Mouse (Mus musculus): ENCODE measurements at regions not wholly inside any gene's neighbourhood (a gene's known extent, or its start where the extent isn't known, plus 50 kb on each side); places are given as distances from the start of the nearest gene placed in this dataset.
A peak's percentile ranks its signal among the peaks of the same experiment; 100 is the strongest.

DNA sequence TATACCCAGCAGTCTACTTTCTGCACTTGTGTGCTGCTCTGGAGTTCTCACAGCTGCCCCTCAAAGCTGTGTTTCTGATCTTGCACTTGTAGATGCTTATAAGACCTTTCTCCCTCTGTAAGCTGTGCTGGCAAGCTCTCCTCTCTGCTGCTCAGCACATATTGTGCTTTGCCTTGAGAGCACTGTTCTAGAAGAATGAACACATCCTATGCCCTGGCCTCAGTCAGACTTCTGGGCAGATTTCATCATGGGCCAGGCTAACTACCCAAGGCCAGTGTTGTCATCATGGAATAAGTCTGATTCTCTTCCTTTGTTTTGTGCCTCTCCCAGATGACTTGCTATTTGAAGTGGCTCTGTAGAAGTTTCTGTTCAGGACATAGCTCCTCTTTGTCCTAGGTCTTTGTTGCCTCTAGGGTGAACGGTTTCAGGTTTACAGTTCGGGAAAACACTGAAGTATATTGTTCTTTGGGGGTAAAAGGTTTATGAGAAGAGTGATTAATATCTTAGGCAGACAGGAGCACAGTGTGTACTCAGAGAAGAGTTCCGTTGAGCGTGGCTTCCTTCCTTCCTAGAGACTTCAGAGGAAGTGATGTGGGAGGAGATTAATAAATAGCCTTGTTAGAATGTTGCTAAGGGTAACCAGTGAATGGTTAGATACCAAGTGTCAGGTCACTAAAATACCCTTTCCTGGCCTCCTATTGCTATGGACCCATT, 70.8 kb downstream of the Pcdh18 start:
- 58% methylated on average over 4 of the region's 4 CpGs for WGBS
- H3K4me1 ChIP-seq = no peaks in the 10 kb centered on the region
- no peaks in the 10 kb centered on the region for H3K36me3 ChIP-seq (replicated peaks)
- no peaks in the 10 kb centered on the region for H3K27me3 ChIP-seq (replicated peaks; ENCODE audit: low read depth, poor library complexity, severe bottlenecking)
- no peak overlapping the region for H3K4me3 ChIP-seq
- H3K27ac ChIP-seq (replicated peaks) = no peak overlapping the region
- no peak for DNase-seq (ENCODE audit: low spot score)
- H3K9me3 ChIP-seq = no peaks in the 10 kb centered on the region

DNA sequence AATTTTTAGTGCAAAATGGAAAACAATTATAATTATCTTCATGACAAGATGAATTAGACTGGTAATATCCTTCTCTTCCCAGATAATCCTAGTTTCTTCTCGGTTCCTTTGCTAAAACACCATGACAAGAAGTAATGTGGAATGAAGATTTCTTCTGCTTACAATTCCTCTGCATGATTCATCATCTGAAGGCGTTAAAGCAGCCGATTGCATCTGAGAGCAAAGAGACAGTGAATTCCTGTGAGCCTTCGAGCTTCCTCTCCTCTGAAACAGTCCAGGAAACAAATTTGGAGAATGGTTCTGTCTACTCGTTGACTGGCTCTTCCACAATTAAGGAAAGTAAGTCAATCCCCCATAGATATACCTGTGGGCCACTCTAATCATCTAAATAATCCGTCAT, 82.2 kb downstream of the Pcdh18 start:
- H3K4me1 ChIP-seq = no peaks in the 10 kb centered on the region
- no peak for DNase-seq (ENCODE audit: low spot score)
- WGBS = 85% methylated on average over 6 of the region's 6 CpGs
- no peaks in the 10 kb centered on the region for H3K9me3 ChIP-seq
- no peaks in the 10 kb centered on the region for H3K27me3 ChIP-seq (replicated peaks; ENCODE audit: low read depth, poor library complexity, severe bottlenecking)
- no peak overlapping the region for H3K4me3 ChIP-seq
- no peak overlapping the region for H3K27ac ChIP-seq (replicated peaks)
- no peaks in the 10 kb centered on the region for H3K36me3 ChIP-seq (replicated peaks)

DNA sequence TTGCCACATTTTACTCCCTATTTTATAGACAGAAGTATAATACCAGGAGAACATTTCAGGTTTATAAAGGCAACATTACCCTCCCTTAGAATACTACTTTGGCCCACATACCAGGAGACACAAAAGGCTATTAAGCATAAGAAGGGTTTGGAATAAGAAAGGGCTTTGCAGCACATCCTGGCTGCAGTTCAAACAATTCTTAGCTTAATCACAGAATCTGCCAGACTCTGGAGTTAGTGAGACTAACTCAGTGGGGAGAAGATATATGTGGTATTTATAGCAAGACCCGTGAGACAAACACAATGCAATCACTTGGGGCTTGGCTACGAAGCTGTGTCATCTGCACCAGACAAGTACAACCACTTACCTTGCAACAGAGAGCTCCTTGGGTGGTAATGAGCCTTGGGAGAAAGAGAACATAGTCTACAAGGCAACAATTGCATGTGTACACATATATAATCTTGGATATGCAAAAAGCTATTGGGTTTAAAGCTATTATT, 84.4 kb downstream of the Pcdh18 start:
- Histone ChIP-seq H3K36me3 (replicated peaks) (no peaks in the 10 kb centered on the region), H3K27me3 (replicated peaks; ENCODE audit: low read depth, poor library complexity, severe bottlenecking) (no peaks in the 10 kb centered on the region), H3K27ac (replicated peaks) (no peak overlapping the region), H3K4me3 (no peak overlapping the region), H3K9me3 (no peaks in the 10 kb centered on the region), H3K4me1 (no peaks in the 10 kb centered on the region)
- DNase-seq (ENCODE audit: low spot score) = no peak
- 56% methylated on average over 2 of the region's 2 CpGs for WGBS

DNA sequence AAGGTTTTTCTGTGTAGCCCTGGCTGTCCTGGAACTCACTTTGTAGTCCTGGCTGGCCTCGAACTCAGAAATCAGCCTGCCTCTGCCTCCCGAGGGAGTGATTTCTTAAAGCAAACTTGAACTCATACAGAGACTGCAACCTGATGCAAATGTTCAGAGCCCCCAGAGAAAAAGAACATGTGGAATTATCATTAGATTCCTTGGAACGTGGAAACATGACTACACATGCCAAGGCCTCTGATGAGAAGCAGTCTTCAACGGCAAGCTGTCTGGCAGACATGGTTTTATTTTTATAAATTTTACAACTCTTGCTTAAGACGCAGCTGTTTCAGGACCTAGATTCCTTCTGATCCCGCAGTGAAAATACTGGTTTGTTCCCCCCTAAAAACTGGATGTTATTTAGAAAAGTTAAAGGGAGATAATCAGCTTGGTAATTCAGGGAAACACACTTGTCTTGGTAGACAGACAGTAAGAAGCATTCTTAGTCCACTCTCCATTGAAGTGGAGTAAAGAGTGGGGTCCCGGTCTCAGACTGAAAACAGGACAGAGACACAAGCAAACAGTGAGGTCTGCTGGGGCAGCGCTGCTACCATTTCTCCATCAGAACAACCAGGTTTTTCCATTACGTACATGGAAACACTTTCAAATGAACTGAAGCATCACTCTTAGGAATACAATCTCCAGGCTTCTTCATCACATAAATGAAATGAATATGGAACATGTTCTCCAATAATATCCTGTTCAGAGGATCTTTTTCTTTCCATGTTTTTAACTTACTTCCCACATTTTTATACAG, 89.4 kb downstream of the Pcdh18 start:
- Histone ChIP-seq H3K27ac (replicated peaks) (no peak overlapping the region), H3K27me3 (replicated peaks; ENCODE audit: low read depth, poor library complexity, severe bottlenecking) (no peaks in the 10 kb centered on the region), H3K9me3 (no peaks in the 10 kb centered on the region), H3K4me1 (no peaks in the 10 kb centered on the region), H3K4me3 (no peak overlapping the region), H3K36me3 (replicated peaks) (no peaks in the 10 kb centered on the region)
- no peak for DNase-seq (ENCODE audit: low spot score)
- WGBS = 86% methylated on average over 9 of the region's 9 CpGs

DNA sequence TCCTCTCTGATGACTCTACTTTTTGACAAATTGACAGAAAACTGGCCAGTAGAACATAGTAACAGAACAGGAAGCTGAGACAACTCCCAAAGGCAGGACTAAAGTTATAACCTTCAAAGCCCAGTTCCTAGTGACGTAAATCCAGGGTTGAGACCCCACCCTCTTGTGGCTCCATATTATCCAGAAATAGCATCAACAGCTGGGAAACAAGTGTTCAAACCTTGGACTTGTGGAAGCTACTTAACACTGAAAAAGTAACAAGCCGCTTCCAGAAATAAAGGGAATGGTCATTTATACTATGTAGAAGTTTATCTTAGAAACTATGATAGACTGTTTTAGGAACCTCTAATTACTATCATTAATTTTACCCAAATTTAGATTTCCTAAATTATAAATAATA, 90.6 kb downstream of the Pcdh18 start:
- Histone ChIP-seq H3K27me3 (replicated peaks; ENCODE audit: low read depth, poor library complexity, severe bottlenecking) (no peaks in the 10 kb centered on the region), H3K4me3 (no peak overlapping the region), H3K27ac (replicated peaks) (no peak overlapping the region), H3K4me1 (no peaks in the 10 kb centered on the region), H3K36me3 (replicated peaks) (no peaks in the 10 kb centered on the region), H3K9me3 (no peaks in the 10 kb centered on the region)
- DNase-seq (ENCODE audit: low spot score) = no peak
- 92% methylated on average over 2 of the region's 2 CpGs for WGBS

DNA sequence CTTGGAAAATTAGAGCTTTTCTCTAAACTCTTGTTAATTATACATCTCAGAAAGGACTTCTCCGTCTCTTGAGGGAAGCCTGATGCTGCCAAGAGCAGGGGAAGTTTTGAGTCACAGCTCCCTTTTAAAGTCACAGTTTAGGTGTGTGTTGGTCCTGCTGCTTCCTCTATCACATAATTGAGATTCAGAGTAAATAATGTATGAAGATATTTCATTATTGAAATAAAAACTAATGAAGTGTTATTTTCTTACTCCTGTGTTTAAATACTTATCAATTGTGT, 108.3 kb downstream of the Pcdh18 start:
- WGBS = 77% methylated on average over 1 of the region's 1 CpGs
- DNase-seq (ENCODE audit: low spot score) = no peak
- Histone ChIP-seq H3K4me3 (no peak overlapping the region), H3K27me3 (replicated peaks; ENCODE audit: low read depth, poor library complexity, severe bottlenecking) (no peaks in the 10 kb centered on the region), H3K4me1 (no peaks in the 10 kb centered on the region), H3K9me3 (no peaks in the 10 kb centered on the region), H3K36me3 (replicated peaks) (no peaks in the 10 kb centered on the region), H3K27ac (replicated peaks) (no peak overlapping the region)

DNA sequence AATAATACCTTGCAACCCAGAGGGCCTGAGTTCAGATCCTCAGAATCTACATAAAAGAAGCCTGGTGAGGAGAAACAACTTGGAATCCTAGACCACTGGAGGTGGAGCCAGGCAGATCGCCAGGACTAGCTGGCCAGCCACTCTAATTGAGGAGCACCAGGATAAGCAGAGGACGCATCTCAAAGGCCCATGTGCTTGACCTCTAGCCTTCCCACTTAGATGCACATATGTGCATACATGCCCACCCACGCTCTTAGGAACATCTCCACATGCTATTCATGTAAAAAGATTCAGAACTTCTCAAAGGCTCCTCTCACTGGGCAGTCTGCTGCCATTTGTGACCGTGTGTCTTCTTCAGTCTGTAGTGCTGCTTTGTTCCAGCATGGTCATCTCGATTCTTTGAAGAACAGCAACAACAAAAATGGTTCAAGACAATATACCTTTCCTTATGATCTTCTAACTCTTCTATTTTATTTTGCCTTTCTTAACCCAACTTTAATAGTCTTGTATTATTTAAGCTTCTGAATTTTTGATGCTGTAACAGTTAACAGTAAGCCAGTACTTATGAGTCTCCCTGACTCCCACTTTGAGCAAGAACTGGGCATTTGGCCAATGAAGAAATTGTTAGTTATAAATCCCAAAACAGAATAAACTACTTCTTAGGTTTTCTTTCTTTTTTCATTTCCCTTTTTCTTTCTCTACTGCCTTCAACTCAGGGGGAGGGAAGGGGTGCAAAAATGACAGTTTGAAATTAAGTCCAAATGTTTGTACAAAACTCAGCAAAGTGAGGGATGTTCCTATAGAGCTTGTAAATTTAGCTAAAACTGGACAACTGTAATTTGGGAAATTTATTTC, 108.9 kb downstream of the Pcdh18 start:
- Histone ChIP-seq H3K4me1 (0 out of 2 replicates have a peak, but pooled peaks cover 5% of the 10 kb centered on the region), H3K27ac (replicated peaks) (no peak overlapping the region), H3K36me3 (replicated peaks) (no peaks in the 10 kb centered on the region), H3K27me3 (replicated peaks; ENCODE audit: low read depth, poor library complexity, severe bottlenecking) (no peaks in the 10 kb centered on the region), H3K9me3 (no peaks in the 10 kb centered on the region), H3K4me3 (no peak overlapping the region)
- no peak for DNase-seq (ENCODE audit: low spot score)
- WGBS = 81% methylated on average over 5 of the region's 5 CpGs

DNA sequence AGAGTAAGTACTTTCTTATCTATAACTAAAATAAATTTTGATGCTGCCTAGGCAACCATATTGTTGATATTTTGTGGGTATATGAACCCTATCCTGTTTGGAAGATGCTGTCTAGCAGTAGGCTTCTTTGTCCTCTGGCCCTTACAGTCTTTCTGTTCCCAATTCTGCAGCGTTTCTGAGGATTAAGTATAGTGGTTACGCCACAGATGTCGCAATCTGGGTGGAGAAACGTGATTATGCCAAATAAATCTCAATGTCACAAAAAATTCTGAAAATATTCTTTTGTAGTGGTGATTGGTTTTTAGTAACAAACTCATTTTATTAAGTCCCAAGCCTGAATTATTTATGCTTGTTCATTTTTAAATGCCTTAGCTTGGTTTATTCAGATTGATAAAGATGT, 112.1 kb downstream of the Pcdh18 start:
- H3K36me3 ChIP-seq (replicated peaks) = no peaks in the 10 kb centered on the region
- no peaks in the 10 kb centered on the region for H3K9me3 ChIP-seq
- H3K4me3 ChIP-seq = no peak overlapping the region
- no peaks in the 10 kb centered on the region for H3K27me3 ChIP-seq (replicated peaks; ENCODE audit: low read depth, poor library complexity, severe bottlenecking)
- peaks cover 22% of the 10 kb centered on the region for H3K4me1 ChIP-seq
- WGBS = 86% methylated on average over 4 of the region's 4 CpGs
- no peak overlapping the region for H3K27ac ChIP-seq (replicated peaks)
- DNase-seq (ENCODE audit: low spot score) = no peak

DNA sequence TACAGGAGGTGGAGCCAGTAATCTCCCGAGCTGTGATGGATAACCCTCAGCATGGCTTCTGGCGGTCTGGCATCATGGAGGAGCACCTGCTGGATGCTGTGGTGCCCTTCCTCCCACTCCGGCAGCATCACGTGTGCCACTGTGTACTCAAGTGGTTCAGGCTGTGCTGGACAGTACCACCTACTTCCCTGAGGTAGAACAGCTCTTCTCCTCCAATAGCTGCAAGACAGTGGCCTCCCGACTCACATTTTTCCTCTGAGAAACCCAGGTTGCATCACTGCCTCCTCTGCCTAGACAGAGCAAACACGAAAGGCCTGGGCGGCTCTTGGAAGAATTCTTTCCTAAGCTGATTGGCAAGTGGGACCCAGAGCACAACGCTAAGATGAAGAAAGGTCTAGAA, 113.3 kb downstream of the Pcdh18 start:
- WGBS = 90% methylated on average over 8 of the region's 8 CpGs

DNA sequence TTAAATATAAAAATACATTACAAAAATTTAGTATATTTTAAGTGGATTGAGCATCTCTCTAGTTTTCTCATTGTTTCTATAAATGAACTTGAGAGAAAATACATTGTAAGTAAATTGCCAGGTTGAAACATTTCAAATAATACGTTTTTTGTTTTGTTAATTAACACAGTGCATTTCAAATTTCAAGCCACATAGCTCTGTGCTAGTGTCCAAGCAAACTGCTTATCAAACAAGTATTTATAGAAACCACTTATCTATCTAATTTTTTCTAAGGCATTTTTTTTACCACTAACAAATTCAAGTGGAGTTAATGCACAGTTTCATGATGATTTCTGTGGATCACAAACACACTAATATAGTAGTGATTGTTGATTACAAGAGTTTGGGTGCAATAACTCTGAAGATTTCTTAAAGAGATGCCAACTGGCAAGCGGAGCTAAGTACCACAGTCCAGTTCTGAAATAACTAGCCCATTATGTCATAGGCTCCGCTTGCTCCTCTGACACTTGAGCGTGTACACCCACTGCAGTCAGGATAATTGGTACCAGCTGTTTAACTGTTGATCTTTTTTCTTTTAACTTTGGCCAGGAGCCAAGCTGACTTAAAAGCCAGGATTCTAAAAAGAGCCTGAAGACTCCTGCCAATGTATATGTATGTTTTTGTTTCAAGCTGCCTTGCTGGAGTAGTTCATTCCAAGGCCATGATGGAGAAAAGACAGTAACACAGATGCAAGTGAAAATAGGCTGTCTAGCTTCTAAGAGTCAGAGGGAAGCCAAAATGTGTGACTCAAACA, 115.0 kb downstream of the Pcdh18 start:
- Histone ChIP-seq H3K4me3 (no peak overlapping the region), H3K27ac (replicated peaks) (peak overlapping the region; percentile 67), H3K4me1 (peaks cover 22% of the 10 kb centered on the region), H3K27me3 (replicated peaks; ENCODE audit: low read depth, poor library complexity, severe bottlenecking) (no peaks in the 10 kb centered on the region), H3K9me3 (no peaks in the 10 kb centered on the region), H3K36me3 (replicated peaks) (no peaks in the 10 kb centered on the region)
- peak; percentile 63 for DNase-seq (ENCODE audit: low spot score)
- WGBS = 32% methylated on average over 4 of the region's 4 CpGs

More for the DNA sequence above, 113.3 kb downstream of the Pcdh18 start:
- Histone ChIP-seq H3K27me3 (replicated peaks; ENCODE audit: low read depth, poor library complexity, severe bottlenecking) (no peaks in the 10 kb centered on the region), H3K27ac (replicated peaks) (peak overlapping the region; percentile 70), H3K36me3 (replicated peaks) (no peaks in the 10 kb centered on the region), H3K4me1 (peaks cover 22% of the 10 kb centered on the region), H3K4me3 (no peak overlapping the region), H3K9me3 (no peaks in the 10 kb centered on the region)
- DNase-seq (ENCODE audit: low spot score) = no peak

DNA sequence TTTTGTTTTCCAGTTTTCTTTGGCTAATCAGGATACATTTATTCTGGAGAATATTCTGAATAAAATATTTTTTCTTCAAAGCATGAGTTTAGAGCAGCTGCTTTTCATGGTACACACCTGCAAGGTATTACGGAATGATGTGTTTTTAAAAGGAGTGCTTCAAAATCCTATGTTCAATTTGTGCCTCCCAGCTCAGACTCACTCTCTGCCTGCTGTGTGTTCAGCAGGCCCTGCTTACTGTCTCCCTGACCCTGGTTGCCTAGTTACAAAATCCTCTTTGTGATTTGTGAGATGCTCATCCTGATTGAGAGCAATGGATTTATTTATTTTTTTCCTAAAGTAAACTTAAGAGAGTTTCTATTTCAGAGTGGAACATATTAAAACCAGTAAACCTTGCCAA, 115.7 kb downstream of the Pcdh18 start:
- DNase-seq (ENCODE audit: low spot score) = peak; percentile 14
- H3K27ac ChIP-seq (replicated peaks) = peak overlapping the region; percentile 67
- WGBS = 55% methylated on average over 1 of the region's 1 CpGs
- H3K9me3 ChIP-seq = no peaks in the 10 kb centered on the region
- H3K4me1 ChIP-seq = peaks cover 22% of the 10 kb centered on the region
- H3K36me3 ChIP-seq (replicated peaks) = no peaks in the 10 kb centered on the region
- H3K27me3 ChIP-seq (replicated peaks; ENCODE audit: low read depth, poor library complexity, severe bottlenecking) = no peaks in the 10 kb centered on the region
- no peak overlapping the region for H3K4me3 ChIP-seq

DNA sequence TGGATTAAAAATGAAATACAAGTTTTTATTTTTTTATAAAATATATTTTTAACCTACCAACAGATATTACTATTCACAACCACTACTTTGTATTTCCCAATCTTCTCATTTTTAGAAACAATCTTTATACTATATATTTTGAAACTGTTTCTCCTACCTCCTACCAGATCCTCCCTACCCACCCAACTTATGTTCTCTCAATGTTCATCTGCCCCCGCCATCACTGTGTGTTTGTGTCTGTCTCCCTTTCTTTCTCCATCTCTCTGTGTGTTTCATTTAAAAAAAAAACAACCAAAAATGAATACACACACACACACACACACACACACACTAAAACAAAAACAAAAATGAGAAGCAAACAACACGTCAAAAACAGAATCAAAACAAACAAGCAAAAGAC, 118.5 kb downstream of the Pcdh18 start:
- no peaks in the 10 kb centered on the region for H3K9me3 ChIP-seq
- 84% methylated on average over 2 of the region's 2 CpGs for WGBS
- peaks cover 21% of the 10 kb centered on the region for H3K4me1 ChIP-seq
- no peak for DNase-seq (ENCODE audit: low spot score)
- H3K27ac ChIP-seq (replicated peaks) = no peak overlapping the region
- H3K36me3 ChIP-seq (replicated peaks) = no peaks in the 10 kb centered on the region
- H3K4me3 ChIP-seq = no peak overlapping the region
- no peaks in the 10 kb centered on the region for H3K27me3 ChIP-seq (replicated peaks; ENCODE audit: low read depth, poor library complexity, severe bottlenecking)

Data from embryonic facial prominence, embryonic 10.5 days (tissue).